Mouse (Mus musculus): ENCODE results near the gene Pik3ap1. TPM values are rescaled to one million over a fixed set of nuclear protein-coding genes. Genes with fewer than 3 reads are reported as not detected.

The Pik3ap1 gene
- polyA plus RNA-seq, 1 experiment from 2014 or later, result 21.8 TPM

DNA sequence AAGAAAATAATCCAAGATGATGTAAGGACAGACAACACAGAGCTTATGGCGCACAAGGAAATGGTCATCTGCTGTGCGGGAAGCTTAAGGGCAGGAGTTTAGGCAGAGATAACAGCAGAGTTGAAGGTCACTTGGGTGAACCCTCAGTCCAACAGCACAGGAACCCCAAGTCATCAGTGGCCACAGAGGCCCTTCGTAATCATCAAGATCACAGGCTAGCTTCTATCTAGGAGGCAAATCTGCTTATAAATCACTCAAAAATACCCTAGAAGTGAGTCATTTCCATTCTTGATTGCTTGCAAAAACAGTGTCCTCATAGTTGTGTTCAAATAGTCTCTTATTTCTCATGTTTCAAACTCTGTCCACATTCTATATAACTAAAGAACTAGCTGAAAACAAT, 136.6 kb downstream of the Pik3ap1 start:
- DNase-seq, result no peak
- H3K27ac ChIP-seq (ENCODE audit: low read depth), result no peak overlapping the region
- no peaks in the 10 kb centered on the region for H3K9me3 ChIP-seq (ENCODE audit: low read length)
- no peaks in the 10 kb centered on the region for H3K27me3 ChIP-seq (ENCODE audit: insufficient read depth, low read length)
- peaks cover 39% of the 10 kb centered on the region for H3K36me3 ChIP-seq (replicated peaks; ENCODE audit: insufficient read depth, low read length)
- no peaks in the 10 kb centered on the region for H3K4me1 ChIP-seq (ENCODE audit: insufficient read depth)
- H3K9ac ChIP-seq (replicated peaks), result no peak overlapping the region
- no peak for ATAC-seq
- H3K4me2 ChIP-seq (ENCODE audit: low read depth, low read length), result no peak overlapping the region
- 87% methylated on average over 3 of the region's 3 CpGs for WGBS (ENCODE audit: insufficient replicate concordance)
- no peak for TF ChIP-seq EP300 (IDR thresholded peaks at IDR 0.05; ENCODE audit: low read depth)
- H3K4me3 ChIP-seq (ENCODE audit: low read depth, low read length), result no peak overlapping the region

GRCm38 (mm10) chr19:41246271-41246670, 138.6 kb downstream of the Pik3ap1 start:
- H3K4me1 ChIP-seq (ENCODE audit: insufficient read depth), result no peaks in the 10 kb centered on the region
- no peak overlapping the region for H3K27ac ChIP-seq (ENCODE audit: low read depth)
- TF ChIP-seq EP300 (IDR thresholded peaks at IDR 0.05; ENCODE audit: low read depth), result no peak
- TF ChIP-seq CTCF (IDR thresholded peaks at IDR 0.05; ENCODE audit: low read depth), result no peak
- no peak for ATAC-seq
- no peak overlapping the region for H3K9ac ChIP-seq (replicated peaks)
- H3K27me3 ChIP-seq (ENCODE audit: insufficient read depth, low read length), result no peaks in the 10 kb centered on the region
- peaks cover 51% of the 10 kb centered on the region for H3K36me3 ChIP-seq (replicated peaks; ENCODE audit: insufficient read depth, low read length)
- WGBS (ENCODE audit: insufficient replicate concordance), result 63% methylated on average over 4 of the region's 4 CpGs
- no peaks in the 10 kb centered on the region for H3K9me3 ChIP-seq (ENCODE audit: low read length)
- DNase-seq, result no peak
- H3K4me3 ChIP-seq (ENCODE audit: low read depth, low read length), result no peak overlapping the region
- no peak overlapping the region for H3K4me2 ChIP-seq (ENCODE audit: low read depth, low read length)

- H3K4me3 ChIP-seq (ENCODE audit: low read depth, low read length), result no peak overlapping the region
- no peaks in the 10 kb centered on the region for H3K9me3 ChIP-seq (ENCODE audit: low read length)
- WGBS (ENCODE audit: insufficient replicate concordance), result 72% methylated on average over 6 of the region's 6 CpGs
- peak; percentile 52 for DNase-seq
- no peak for TF ChIP-seq EP300 (IDR thresholded peaks at IDR 0.05; ENCODE audit: low read depth)
- peak; percentile 75 for TF ChIP-seq CTCF (IDR thresholded peaks at IDR 0.05; ENCODE audit: low read depth)
- peaks cover 59% of the 10 kb centered on the region for H3K36me3 ChIP-seq (replicated peaks; ENCODE audit: insufficient read depth, low read length)
- ATAC-seq, result no peak
- no peak overlapping the region for H3K4me2 ChIP-seq (ENCODE audit: low read depth, low read length)
- H3K27ac ChIP-seq (ENCODE audit: low read depth), result no peak overlapping the region
- H3K27me3 ChIP-seq (ENCODE audit: insufficient read depth, low read length), result no peaks in the 10 kb centered on the region
- no peak overlapping the region for H3K9ac ChIP-seq (replicated peaks)
- no peaks in the 10 kb centered on the region for H3K4me1 ChIP-seq (ENCODE audit: insufficient read depth)
Measured at GRCm38 (mm10) chr19:41244581-41244980, 140.3 kb downstream of the Pik3ap1 start.

DNA sequence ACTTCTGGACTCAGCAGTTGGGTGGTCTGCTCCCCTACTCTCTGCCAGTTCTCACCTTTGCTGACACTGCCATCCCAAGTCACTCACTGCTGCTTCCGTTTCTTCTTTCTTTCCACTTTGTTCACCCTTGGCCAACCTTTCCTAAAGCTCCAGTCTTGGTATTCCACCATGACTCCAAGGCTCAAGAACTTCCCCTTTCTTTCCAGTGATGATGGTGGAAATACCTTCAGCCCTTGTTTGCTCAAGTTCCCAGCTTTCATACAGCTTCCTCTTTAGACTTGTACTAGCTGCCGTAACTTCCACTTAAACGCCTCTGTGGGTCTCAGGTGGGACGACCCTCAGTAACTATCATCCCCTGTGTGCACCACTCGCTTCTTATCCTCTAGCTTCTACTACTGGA, 142.9 kb downstream of the Pik3ap1 start:
- H3K27ac ChIP-seq (ENCODE audit: low read depth), result no peak overlapping the region
- no peak overlapping the region for H3K4me3 ChIP-seq (ENCODE audit: low read depth, low read length)
- ATAC-seq (no peak), DNase-seq (no peak)
- TF ChIP-seq CTCF (IDR thresholded peaks at IDR 0.05; ENCODE audit: low read depth), result no peak
- no peak for TF ChIP-seq EP300 (IDR thresholded peaks at IDR 0.05; ENCODE audit: low read depth)
- H3K27me3 ChIP-seq (ENCODE audit: insufficient read depth, low read length), result no peaks in the 10 kb centered on the region
- no peaks in the 10 kb centered on the region for H3K9me3 ChIP-seq (ENCODE audit: low read length)
- no peaks in the 10 kb centered on the region for H3K4me1 ChIP-seq (ENCODE audit: insufficient read depth)
- 77% methylated on average over 5 of the region's 5 CpGs for WGBS (ENCODE audit: insufficient replicate concordance)
- no peak overlapping the region for H3K4me2 ChIP-seq (ENCODE audit: low read depth, low read length)
- H3K9ac ChIP-seq (replicated peaks), result no peak overlapping the region
- peaks cover 67% of the 10 kb centered on the region for H3K36me3 ChIP-seq (replicated peaks; ENCODE audit: insufficient read depth, low read length)

GRCm38 (mm10) chr19:41233698-41234097, 151.2 kb downstream of the Pik3ap1 start:
- H3K27me3 ChIP-seq (ENCODE audit: insufficient read depth, low read length), result no peaks in the 10 kb centered on the region
- ATAC-seq (no peak), DNase-seq (no peak)
- no peak for TF ChIP-seq CTCF (IDR thresholded peaks at IDR 0.05; ENCODE audit: low read depth)
- TF ChIP-seq EP300 (IDR thresholded peaks at IDR 0.05; ENCODE audit: low read depth), result no peak
- H3K9me3 ChIP-seq (ENCODE audit: low read length), result no peaks in the 10 kb centered on the region
- no peak overlapping the region for H3K4me2 ChIP-seq (ENCODE audit: low read depth, low read length)
- no peak overlapping the region for H3K9ac ChIP-seq (replicated peaks)
- WGBS (ENCODE audit: insufficient replicate concordance), result 78% methylated on average over 4 of the region's 4 CpGs
- H3K27ac ChIP-seq (ENCODE audit: low read depth), result no peak overlapping the region
- H3K4me3 ChIP-seq (ENCODE audit: low read depth, low read length), result no peak overlapping the region
- no peaks in the 10 kb centered on the region for H3K4me1 ChIP-seq (ENCODE audit: insufficient read depth)
- H3K36me3 ChIP-seq (replicated peaks; ENCODE audit: insufficient read depth, low read length), result peaks cover 60% of the 10 kb centered on the region

Other genes with a start within 250 kb of the Pik3ap1 start
- gene Tll2, start 178.3 kb downstream of the Pik3ap1 start, polyA plus RNA-seq (2015; fragmentation: Nextera tagmentation; extraction: Ambion mirVana), result not detected in 2 replicates
- gene Tm9sf3, start 121.1 kb downstream of the Pik3ap1 start, polyA plus RNA-seq (2015; fragmentation: Nextera tagmentation; extraction: Ambion mirVana), result 45.8 and 49.2 TPM in 2 replicates
- 7.9 and 9.0 TPM in 2 replicates for gene Lcor, start 97.5 kb upstream of the Pik3ap1 start, polyA plus RNA-seq (2015; fragmentation: Nextera tagmentation; extraction: Ambion mirVana)
- gene Gm340, start 197.3 kb upstream of the Pik3ap1 start, polyA plus RNA-seq (2015; fragmentation: Nextera tagmentation; extraction: Ambion mirVana), result 0.64 and 0.86 TPM in 2 replicates